Mouse (Mus musculus) monocyte, adult 2 months (primary cell): Measurements from ENCODE around the gene Xpo6.

ENCODE experiments used
- DNase-seq, 2 experiments: peaks; one replicate each; pipeline ENCODE4 v3.0.0; 2022; ENCODE audit warnings: low spot score in 2 of 2, low read depth in 1 of 2

Xpo6 gene

GRCm38 (mm10) chr7:126198926-126199325 lies 1.4 kb downstream of the Xpo6 start:
- DNase-seq, result no peak

GRCm38 (mm10) chr7:126194175-126194574 lies 6.1 kb downstream of the Xpo6 start:
- no peak for DNase-seq

- no peak for DNase-seq
These were observed 8.8 kb downstream of the Xpo6 start for GRCm38 (mm10) chr7:126191471-126191870.

GRCm38 (mm10) chr7:126189517-126189916 lies 10.8 kb downstream of the Xpo6 start:
- no peak for DNase-seq

- DNase-seq, result no peak
These were observed 14.3 kb downstream of the Xpo6 start for GRCm38 (mm10) chr7:126185999-126186398.

- DNase-seq, result no peak
These were observed 16.7 kb downstream of the Xpo6 start for GRCm38 (mm10) chr7:126183583-126183982.

- DNase-seq, result no peak
These were observed 18.8 kb downstream of the Xpo6 start for GRCm38 (mm10) chr7:126181487-126181886.

- DNase-seq, result no peak
These were observed 19.3 kb downstream of the Xpo6 start for GRCm38 (mm10) chr7:126180956-126181355.

- no peak for DNase-seq
These were observed 21.5 kb downstream of the Xpo6 start for GRCm38 (mm10) chr7:126178804-126179203.

- DNase-seq, result no peak
These were observed 24.3 kb downstream of the Xpo6 start for GRCm38 (mm10) chr7:126175999-126176398.

- DNase-seq, result no peak
These were observed 24.8 kb downstream of the Xpo6 start for GRCm38 (mm10) chr7:126175456-126175855.

GRCm38 (mm10) chr7:126174863-126175262 lies 25.4 kb downstream of the Xpo6 start:
- DNase-seq, result no peak

- DNase-seq, result no peak
These were observed 28.3 kb downstream of the Xpo6 start for GRCm38 (mm10) chr7:126172001-126172400.

GRCm38 (mm10) chr7:126168584-126168983 lies 31.7 kb downstream of the Xpo6 start:
- no peak for DNase-seq

GRCm38 (mm10) chr7:126167426-126167825 lies 32.9 kb downstream of the Xpo6 start:
- DNase-seq, result no peak

GRCm38 (mm10) chr7:126166571-126166970 lies 33.7 kb downstream of the Xpo6 start:
- no peak for DNase-seq

GRCm38 (mm10) chr7:126158238-126158637 lies 42.1 kb downstream of the Xpo6 start:
- DNase-seq, result no peak

GRCm38 (mm10) chr7:126155746-126156145 lies 44.6 kb downstream of the Xpo6 start:
- DNase-seq, result no peak

GRCm38 (mm10) chr7:126154731-126155130 lies 45.6 kb downstream of the Xpo6 start:
- DNase-seq, result no peak

- DNase-seq, result no peak
These were observed 48.0 kb downstream of the Xpo6 start for GRCm38 (mm10) chr7:126152324-126152723.

- no peak for DNase-seq
These were observed 54.1 kb downstream of the Xpo6 start for GRCm38 (mm10) chr7:126146156-126146555.

GRCm38 (mm10) chr7:126144364-126144763 lies 55.9 kb downstream of the Xpo6 start:
- peak in 1 of 2 experiments; percentile 4 for DNase-seq

- no peak for DNase-seq
These were observed 62.5 kb downstream of the Xpo6 start for GRCm38 (mm10) chr7:126137850-126138249.

GRCm38 (mm10) chr7:126135391-126135790 lies 64.9 kb downstream of the Xpo6 start:
- no peak for DNase-seq
